Mouse (Mus musculus) lung, adult 2 months (tissue): ENCODE results near the gene Smad6.

ENCODE experiments used
- CTCF ChIP-seq: fragments of 200-500 bp; IDR thresholded peaks from 2 replicates; pipeline ENCODE4 v1.5.1; 2011; ENCODE audit warnings: mild to moderate bottlenecking, low read length, control low read depth; ENCODE audit not compliant: insufficient read depth
- POLR2A ChIP-seq: fragments of 200-500 bp; IDR thresholded peaks from 2 replicates; pipeline ENCODE4 v1.6.1; 2011; ENCODE audit warnings: low read depth, mild to moderate bottlenecking, control low read depth, low read length, borderline replicate concordance; ENCODE audit errors: extremely low read depth

DNA sequence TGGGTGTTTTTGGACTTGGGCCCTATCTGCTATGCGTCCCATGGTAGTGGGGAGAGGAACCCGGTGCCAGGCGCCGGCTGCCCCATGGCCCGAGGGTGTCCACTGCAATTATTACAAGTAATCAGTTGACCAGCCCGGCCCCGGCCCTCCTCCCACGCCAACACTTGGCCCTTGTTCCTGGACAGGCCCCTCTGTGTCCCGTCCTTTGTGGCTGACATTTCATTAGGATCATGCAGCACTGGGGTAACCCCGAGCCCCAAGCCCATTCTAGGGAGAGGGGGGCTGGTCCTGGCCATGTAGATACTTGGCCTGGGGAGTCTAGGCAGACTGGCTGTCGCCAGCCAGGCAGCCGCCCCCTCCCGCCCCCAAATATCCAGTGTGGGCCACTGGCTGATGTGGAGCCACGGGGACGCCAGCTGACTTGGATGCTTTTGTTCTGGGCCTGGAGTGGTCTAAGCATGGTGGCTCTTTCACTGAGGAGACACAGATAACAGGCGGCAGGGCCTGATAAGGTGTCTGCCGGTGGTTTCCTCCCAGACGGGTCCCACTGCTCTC, 102.8 kb downstream of the Smad6 start:
- TF ChIP-seq POLR2A (no peak), CTCF (no peak)
